Mouse (Mus musculus) right cerebral cortex, postnatal 4 days (tissue): ENCODE measurements around the gene Ccdc81.

ENCODE experiments used
- DNase-seq: peaks from one replicate; pipeline ENCODE4 v3.0.0-alpha.2; 2022

The Ccdc81 gene

GRCm38 (mm10) chr7:89856440-89857217 lies 46.8 kb downstream of the Ccdc81 start:
- DNase-seq = no peak

- no peak for DNase-seq
Measured at GRCm38 (mm10) chr7:89855196-89855595, 48.2 kb downstream of the Ccdc81 start.

GRCm38 (mm10) chr7:89853131-89853530 lies 50.3 kb downstream of the Ccdc81 start:
- DNase-seq = no peak

DNA sequence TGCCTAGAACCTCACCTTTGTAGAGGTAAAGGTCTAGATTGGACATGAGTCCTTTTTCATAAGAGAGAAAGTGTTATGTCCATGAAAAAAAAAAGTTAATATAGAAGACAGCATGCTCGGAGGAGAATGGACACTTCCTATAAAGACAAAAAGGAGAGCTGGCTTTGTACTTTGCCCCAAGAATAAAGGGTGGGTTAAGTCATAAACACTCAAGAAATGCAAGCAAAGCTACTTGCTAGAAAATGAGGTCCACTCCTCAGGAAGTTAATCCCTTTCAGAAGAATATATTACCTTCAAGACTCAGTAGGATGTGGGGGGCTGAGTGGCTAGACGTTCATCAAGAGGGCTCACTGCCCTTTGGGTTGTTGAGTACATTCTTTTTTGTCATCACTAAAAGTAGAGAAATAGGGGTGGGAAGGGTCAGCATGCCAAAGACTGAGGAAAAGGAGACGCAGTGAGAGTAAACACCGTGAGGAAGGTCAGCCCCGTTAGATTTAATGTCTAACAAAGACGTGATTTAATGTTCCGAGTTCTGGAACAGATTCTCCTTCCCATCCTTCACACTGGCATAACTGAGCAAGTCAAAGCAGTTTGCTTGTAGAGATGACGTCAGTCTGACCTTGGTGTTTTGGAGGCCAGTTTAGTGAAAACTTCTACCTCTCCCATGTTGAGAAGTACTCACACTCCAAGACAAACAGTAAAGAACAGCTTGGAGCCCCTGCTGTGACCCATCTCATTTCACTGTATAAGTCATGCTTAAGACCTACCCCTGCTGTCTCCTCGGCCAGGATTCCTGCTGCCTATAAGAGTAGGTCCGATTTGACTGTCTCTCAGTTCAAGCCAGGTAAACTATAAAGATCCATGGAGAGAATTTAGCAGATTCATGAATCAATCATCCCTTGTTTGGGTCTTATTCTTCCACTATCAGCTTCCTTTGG lies 51.0 kb downstream of the Ccdc81 start:
- no peak for DNase-seq

DNA sequence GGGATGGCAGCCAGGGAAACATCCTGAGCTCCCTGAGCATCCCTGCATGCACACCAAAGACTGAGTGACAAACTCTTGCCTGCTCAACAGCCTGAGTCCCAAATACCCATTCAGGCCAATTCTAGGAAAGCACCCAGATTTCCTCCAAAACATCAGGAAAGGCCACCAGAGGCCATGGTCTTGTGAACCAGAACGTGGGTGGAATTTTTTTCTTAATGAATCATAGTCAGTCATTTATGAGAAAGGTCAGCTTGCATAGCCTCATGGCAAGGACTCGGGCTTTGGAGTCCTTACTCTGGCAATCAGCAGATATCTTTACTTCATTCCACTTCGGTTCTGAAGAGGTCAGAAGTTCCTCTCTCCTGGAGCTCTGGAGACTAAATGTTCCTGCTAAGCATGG lies 52.9 kb downstream of the Ccdc81 start:
- no peak for DNase-seq

DNA sequence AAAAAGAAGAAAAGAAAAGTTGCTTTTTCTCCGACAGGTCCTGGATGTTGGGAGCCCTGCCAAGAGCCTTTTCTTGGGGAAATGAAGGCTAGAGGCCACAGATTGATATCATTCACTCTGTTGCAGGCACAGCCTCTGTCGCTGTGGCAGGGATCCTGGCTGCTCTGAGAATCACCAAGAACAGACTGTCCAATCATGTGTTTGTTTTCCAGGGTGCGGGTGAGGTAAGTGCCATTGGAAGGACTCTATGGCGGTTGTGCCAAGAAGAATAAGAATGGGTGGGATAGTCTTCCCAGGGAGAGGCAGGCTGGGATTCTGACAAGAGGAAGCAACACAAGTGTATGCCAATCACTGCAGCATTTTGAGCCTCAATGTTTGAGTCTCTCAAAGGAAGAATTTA lies 57.8 kb downstream of the Ccdc81 start:
- DNase-seq = no peak

DNA sequence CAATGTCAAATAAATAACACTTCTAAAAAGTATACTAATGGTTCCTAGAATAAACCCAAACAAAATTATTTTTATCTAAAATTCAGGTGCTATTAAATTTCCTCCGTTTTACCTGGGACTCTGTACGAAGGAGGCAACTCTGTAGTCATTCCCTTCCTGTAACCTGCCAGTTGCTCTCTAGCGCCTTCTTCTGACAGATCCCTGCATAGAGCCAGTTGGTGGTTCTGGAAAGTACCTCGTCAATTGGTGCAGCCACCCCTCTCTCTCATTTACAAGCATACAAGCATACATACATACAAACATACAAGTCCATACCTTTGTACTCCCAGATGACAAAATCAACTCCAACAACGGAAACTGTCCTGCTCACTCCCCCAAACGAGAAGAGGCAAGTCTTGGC lies 59.9 kb downstream of the Ccdc81 start:
- DNase-seq = no peak

DNA sequence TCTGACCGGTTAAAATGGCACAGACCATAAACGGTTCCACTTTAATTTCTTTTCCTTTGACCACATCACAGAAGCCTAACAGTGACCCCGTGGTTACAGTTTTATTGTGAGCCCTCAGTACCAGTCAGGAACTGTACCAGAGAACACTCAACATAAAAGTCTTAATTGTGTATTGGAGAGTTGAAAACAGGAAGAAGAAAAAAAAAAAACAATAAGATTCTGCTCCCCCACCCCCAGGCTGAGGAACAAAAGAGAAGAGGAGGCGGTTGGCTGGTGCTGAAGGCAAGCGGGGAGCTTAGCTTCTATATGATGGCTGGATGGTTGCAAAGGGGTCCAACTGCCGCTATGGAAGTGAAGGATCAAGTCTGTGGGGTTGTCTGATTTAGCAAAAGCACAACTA lies 60.3 kb downstream of the Ccdc81 start:
- DNase-seq = no peak

DNA sequence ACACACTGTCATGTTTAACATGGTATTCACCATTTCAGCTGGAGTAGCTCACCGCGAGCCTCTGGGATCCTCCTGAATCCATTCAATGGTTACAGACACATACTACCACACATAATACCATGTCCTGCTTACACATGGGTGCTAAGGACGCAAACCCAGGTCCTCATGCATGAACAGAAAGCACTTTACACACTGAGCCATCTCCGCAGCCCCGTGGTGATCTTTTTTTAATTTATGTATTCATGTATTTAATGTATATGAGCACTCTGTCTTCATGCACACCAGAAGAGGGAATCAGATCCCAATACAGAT lies 61.1 kb downstream of the Ccdc81 start:
- no peak for DNase-seq

- DNase-seq = peak; percentile 91
Measured at GRCm38 (mm10) chr7:89841670-89842403, 61.6 kb downstream of the Ccdc81 start.

DNA sequence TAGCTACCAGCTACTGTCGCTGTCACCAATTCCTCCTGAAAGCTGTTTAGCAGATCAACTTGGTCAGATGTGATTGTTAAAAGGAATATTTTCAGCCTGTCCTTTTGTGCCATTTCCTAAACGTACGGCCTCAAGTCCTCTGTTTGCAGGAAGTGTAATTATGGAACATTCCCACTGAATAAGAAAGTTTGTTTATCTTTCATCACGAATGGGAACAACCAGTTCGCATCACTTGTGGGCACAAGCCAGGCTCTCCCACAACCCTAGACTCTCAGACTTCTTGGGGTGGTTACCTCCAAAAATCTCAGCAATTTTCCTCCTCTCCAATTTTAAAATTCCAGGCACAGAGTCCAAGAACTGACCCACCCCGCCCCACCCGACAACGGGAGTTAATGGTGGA lies 63.7 kb downstream of the Ccdc81 start:
- DNase-seq = no peak

DNA sequence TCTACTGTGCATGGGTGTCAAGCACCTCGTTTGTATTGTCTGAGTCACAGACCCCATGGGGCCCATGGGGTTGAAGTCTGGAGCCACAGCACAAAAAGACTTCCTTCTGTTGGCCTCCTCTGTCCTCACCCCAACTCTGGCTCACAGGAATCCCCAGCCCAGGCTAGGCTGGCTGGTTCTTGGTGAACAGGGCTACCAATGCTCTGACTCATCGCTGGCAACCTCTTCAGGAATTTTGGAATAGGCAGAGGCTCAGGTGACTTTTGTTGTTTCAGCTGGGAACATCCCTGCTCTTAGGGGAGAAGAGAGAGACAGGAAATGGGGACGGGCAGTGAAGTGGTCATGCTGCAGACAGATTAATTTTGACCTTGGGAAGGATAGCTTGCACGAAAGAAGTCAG lies 65.6 kb downstream of the Ccdc81 start:
- no peak for DNase-seq

DNA sequence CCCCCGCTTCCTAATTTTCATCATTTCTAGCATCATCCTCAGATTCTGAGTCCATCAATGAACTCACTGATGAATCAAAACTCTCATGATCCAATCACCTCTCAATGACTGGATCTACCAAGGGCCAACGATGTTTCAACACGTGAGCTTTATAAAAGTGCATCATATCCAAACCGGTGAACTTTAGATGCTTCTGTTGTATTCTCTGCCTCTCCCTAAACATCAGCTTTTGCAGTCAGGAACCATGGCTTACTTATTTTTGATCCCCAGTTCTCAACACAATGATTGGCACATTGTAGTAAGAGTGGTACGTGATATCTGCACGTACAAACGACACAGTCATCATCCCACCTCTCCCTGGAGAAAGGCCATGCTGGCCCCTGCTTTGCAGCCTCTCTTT lies 66.8 kb downstream of the Ccdc81 start:
- no peak for DNase-seq

DNA sequence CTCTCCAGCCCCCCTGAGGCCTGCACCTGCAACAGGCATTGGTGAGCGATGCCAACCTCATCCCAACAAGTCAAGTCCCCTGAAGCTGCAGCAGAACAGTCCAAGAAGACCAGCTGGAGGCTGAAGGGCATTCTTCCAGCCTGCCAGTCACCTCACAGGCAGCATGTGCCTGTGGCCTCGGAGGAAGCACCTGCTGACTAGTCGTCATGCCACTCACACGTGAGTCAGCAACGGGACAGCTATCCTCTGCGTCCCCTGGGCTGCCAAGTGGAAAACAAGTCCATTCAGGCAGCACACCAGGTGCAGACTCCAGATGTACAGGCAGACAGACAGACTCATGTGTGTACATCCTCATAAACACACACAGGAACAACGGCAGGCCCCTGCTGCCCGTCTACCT lies 67.9 kb downstream of the Ccdc81 start:
- DNase-seq = no peak

- no peak for DNase-seq
Measured at GRCm38 (mm10) chr7:89833521-89833920, 69.9 kb downstream of the Ccdc81 start.

DNA sequence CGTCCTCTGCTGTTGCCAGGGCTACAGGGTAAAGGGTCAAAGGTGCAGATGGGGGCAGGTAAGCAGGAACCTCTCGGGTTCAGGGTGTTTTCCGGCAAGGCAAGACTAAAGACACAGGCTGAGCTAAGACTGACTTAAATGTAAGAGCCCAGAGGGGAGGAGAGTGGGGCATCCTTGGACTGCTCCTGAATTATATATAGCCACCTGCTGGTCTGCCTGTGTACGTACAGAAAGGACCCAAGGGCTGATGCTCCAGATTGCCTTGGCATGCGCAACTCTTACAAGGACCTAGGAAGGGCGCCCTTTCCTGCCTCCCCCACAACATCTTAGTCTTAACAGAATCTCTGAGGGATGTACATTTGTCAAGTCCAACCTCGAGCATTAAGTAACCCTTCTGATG lies 74.2 kb downstream of the Ccdc81 start:
- DNase-seq = no peak

DNA sequence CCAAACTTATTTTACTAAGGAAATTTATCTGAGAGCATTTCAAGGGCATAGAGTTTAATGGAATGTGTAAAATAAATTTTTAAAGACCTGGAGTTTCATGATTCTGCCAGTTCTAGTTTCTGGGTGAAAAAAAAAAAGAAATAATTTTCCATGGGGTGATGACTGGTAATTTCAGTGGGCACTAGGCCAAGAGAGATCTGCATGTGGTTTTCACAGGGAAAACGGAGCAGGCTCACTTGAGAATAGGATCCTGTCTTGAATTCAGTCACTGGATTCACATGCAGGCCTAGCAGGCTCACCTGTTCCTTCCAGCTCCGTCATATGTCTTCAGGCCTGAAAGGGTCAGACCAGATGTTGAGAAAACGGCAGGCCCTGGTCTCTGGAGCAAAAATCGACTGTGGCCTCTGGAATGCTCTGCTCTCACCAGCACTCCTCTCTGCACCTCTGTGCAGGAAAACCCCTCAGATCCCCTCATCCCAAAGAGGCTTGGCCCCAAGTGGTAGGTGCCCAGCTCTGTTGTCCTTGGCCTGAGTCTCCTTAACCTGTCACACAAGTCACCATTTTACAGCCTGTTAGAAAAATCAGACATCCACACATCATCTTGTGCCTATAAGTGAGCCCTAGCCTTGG lies 74.9 kb downstream of the Ccdc81 start:
- DNase-seq = no peak
